Mouse (Mus musculus) heart, embryonic 16.5 days (tissue): Measurements from ENCODE around the gene Rcor1. TPM values are rescaled to one million over a fixed set of nuclear protein-coding genes. Genes with fewer than 3 reads are reported as not detected.
"Not testable (repeated sequence)": the region's sequence is repeated elsewhere in the genome, so short reads cannot be mapped to it uniquely, and the experiment has no call there.

Source experiments
- ATAC-seq: fragments of 200-750 bp; cut with Nextera tagmentation; replicated peaks from 2 replicates; pipeline ENCODE4 v1.8.0; 2017; ENCODE audit warnings: moderate number of reproducible peaks; ENCODE audit not compliant: insufficient read depth, low FRiP score; ENCODE audit errors: extremely low read depth
- H3K27ac ChIP-seq: fragments of 300-500 bp; sonication (generic); 2 replicates; pipeline ENCODE4 v1.5.1; 2014; ENCODE audit warnings: mild to moderate bottlenecking, low read length, control low read depth, moderate library complexity
- H3K27me3 ChIP-seq: fragments of 300-500 bp; sonication (generic); 2 replicates; pipeline ENCODE4 v1.6.1; 2014; ENCODE audit warnings: low read length, mixed read lengths; ENCODE audit not compliant: control insufficient read depth, insufficient read depth
- H3K36me3 ChIP-seq: fragments of 300-500 bp; sonication (generic); 2 replicates; pipeline ENCODE4 v1.6.1; 2014; ENCODE audit not compliant: control insufficient read depth, insufficient read depth
- H3K4me1 ChIP-seq: fragments of 300-500 bp; sonication (generic); 2 replicates; pipeline ENCODE4 v1.6.1; 2014; ENCODE audit warnings: low read length, mixed read lengths; ENCODE audit not compliant: control insufficient read depth, insufficient read depth
- H3K4me2 ChIP-seq: fragments of 300-500 bp; sonication (generic); 2 replicates; pipeline ENCODE4 v1.6.1; 2014; ENCODE audit warnings: low read depth, mild to moderate bottlenecking, control low read depth, low read length
- H3K4me3 ChIP-seq: fragments of 300-500 bp; sonication (generic); 2 replicates; pipeline ENCODE4 v1.5.1; 2014; ENCODE audit warnings: mild to moderate bottlenecking, control low read depth, low read length
- H3K9ac ChIP-seq: fragments of 300-500 bp; sonication (generic); 2 replicates; pipeline ENCODE4 v1.6.1; 2014; ENCODE audit warnings: low read length, control low read depth
- H3K9me3 ChIP-seq: fragments of 300-500 bp; sonication (generic); replicated peaks from 2 replicates; pipeline ENCODE4 v1.6.1; 2016; ENCODE audit warnings: low read length; ENCODE audit not compliant: control insufficient read depth
- WGBS: fragments of 180-500 bp; shearing (Covaris S2); extraction: QIAGEN DNeasy Blood & Tissue Kit; methylation state at CpG from one replicate; pipeline ENCODE4 v1.1.7; 2014; 5-methylcytosine and 5-hydroxymethylcytosine counted together
- polyA plus RNA-seq: library from polyadenylated mRNA; unstranded; fragments of >200 nt; fragmentation: Nextera tagmentation; extraction: Ambion mirVana; gene quantifications from 2 replicates; pipeline ENCODE4 v1.2.1, GENCODE M21; 2015

The Rcor1 gene
- polyA plus RNA-seq, 1 experiment from 2014 or later: 6.5 TPM

DNA sequence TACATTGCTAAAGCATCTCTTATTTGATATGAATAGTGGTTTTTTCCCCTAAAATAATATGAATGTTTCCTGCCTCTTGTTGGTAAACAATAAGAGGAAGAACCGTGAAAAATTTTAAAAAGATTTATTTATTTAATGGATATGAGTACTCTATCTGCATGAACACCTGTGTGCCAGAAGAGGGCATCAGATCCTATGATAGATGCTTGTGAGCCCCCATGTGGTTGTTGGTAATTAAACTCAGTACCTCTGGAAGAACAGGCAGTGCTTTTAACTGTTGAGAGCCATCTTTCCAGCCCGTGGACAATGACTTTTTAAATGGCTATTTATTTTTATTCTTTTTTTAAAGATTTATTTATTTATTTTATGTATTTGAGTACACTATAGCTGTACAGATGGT, 5.7 kb downstream of the Rcor1 start:
- H3K36me3 ChIP-seq: 0 out of 2 replicates have a peak, but pooled peaks cover 2% of the 10 kb centered on the region
- no peak overlapping the region for H3K27ac ChIP-seq
- no peak overlapping the region for H3K4me2 ChIP-seq
- no peaks in the 10 kb centered on the region for H3K9me3 ChIP-seq
- peaks cover 9% of the 10 kb centered on the region for H3K4me1 ChIP-seq
- no peaks in the 10 kb centered on the region for H3K27me3 ChIP-seq
- 86% methylated on average over 2 of the region's 2 CpGs for WGBS
- no peak overlapping the region for H3K4me3 ChIP-seq
- H3K9ac ChIP-seq: no peak overlapping the region
- ATAC-seq: no peak

DNA sequence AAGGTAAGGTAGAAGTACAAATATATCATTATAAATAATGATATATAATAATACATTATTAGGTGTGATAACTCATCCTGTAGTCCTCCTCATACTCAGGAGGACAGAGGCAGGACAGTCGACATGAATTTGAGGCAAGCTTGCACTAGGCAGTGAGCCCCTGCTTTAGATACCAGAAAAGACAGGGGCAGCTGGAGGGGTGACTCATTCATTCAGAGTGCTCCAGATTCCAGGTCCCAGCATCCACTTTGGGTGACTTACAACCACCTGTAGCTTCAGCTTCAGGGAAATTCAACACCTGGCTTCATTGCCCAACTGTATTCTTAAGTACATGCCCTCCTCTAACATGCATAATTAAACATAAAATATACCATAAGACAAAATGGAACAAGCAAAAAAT, 7.7 kb downstream of the Rcor1 start:
- H3K9ac ChIP-seq: no peak overlapping the region
- no peak for ATAC-seq
- H3K4me1 ChIP-seq: peaks cover 5% of the 10 kb centered on the region; the same call in 1 of the 2 replicates
- no peak overlapping the region for H3K27ac ChIP-seq
- H3K9me3 ChIP-seq: no peaks in the 10 kb centered on the region
- 59% methylated on average over 1 of the region's 1 CpGs for WGBS
- H3K27me3 ChIP-seq: no peaks in the 10 kb centered on the region
- H3K36me3 ChIP-seq: peaks cover 7% of the 10 kb centered on the region
- H3K4me3 ChIP-seq: no peak overlapping the region
- no peak overlapping the region for H3K4me2 ChIP-seq

DNA sequence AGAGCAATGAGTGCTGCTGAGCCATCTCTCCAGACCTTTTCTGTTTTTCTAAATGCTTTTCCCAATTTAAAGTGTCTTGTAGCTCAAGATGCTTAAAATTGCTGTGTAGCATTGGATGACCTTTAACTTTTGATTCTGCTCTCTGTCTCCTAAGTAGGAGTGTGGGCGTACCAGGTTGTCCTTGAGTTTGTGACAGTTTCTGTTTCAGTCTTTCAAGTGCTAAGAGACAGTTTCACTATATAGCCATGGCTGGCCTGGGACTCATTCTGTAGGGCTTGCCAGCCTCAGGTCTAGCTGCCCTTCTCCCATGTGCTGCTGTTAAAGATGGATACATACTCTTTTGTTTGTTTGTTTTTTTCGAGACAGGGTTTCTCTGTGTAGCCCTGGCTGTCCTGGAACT, 9.1 kb downstream of the Rcor1 start:
- Histone ChIP-seq H3K27me3 (no peaks in the 10 kb centered on the region), H3K4me3 (no peak overlapping the region), H3K9ac (no peak overlapping the region), H3K9me3 (no peaks in the 10 kb centered on the region), H3K27ac (no peak overlapping the region), H3K4me1 (peaks cover 5% of the 10 kb centered on the region; the same call in 1 of the 2 replicates), H3K4me2 (no peak overlapping the region), H3K36me3 (peaks cover 9% of the 10 kb centered on the region)
- WGBS: 78% methylated on average over 2 of the region's 2 CpGs
- ATAC-seq: no peak

DNA sequence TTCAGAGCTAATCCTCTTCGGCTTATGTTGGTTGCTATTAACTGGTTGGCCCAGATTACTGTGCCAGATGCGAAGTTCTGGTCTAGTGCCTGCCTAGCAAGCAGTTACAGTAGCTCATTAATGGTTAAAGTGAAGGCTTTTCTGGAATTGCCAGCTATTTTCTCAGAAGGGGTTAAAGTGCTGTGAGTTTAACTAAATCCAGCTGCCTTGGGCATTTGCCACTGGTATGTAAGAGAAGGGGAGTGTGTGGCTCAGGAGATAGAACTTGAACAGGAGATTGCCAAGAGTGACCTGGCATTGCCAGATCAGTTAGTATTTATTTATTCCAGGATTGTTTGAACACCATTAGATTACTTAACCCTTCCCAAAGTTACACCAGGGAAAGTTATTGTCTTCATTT, 11.1 kb downstream of the Rcor1 start:
- Histone ChIP-seq H3K9ac (no peak overlapping the region), H3K4me3 (no peak overlapping the region), H3K27me3 (no peaks in the 10 kb centered on the region), H3K4me2 (no peak overlapping the region), H3K27ac (no peak overlapping the region), H3K4me1 (peaks cover 5% of the 10 kb centered on the region; the same call in 1 of the 2 replicates), H3K9me3 (no peaks in the 10 kb centered on the region), H3K36me3 (peaks cover 7% of the 10 kb centered on the region)
- no peak for ATAC-seq
- 81% methylated on average over 2 of the region's 2 CpGs for WGBS

DNA sequence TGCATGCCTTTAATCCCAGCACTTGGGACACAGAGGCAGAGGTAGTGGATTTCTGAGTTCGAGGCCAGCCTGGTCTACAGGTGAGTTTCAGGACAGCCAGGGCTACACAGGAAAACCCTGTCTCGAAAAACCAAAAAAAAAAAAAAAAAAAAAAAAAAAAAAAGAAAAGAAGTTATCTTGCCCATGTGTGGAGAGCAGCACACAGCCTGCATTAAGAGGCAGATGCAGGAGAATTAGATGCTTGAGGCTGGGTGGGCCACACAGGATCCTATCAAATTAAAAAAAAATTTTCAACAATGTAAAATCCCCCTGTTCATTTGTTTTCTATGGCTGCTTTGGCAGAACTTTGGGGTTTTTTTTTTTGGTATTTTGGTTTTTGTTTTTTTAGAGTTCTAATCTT, 24.2 kb downstream of the Rcor1 start:
- Histone ChIP-seq H3K9me3 (no peaks in the 10 kb centered on the region), H3K4me2 (no peak overlapping the region)
- WGBS: 78% methylated on average over 2 of the region's 2 CpGs

DNA sequence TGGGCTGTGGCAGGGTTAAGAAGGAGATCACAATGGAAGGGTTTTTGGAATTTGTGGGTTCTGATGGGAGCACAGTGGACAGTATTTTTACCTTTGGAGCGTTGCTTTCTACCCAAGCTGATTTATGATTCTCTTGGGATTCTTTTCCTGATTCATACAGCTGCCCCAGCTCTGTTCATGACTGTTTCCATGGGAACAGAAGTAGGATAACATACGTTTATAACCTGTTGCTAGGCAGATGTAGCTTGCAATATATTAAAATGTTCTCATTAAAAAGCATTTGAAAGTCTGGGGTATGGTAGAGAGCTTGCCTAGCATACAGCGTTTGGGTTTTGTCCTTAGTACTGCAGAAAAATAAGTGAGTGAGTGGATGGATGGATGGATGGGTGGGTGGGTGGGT, 25.1 kb downstream of the Rcor1 start:
- Histone ChIP-seq H3K4me2 (no peak overlapping the region), H3K36me3 (peaks cover 3% of the 10 kb centered on the region; the same call in 1 of the 2 replicates), H3K4me1 (peaks cover 1% of the 10 kb centered on the region; the same call in 1 of the 2 replicates), H3K27me3 (no peaks in the 10 kb centered on the region), H3K9ac (no peak overlapping the region), H3K9me3 (no peaks in the 10 kb centered on the region), H3K27ac (no peak overlapping the region), H3K4me3 (no peak overlapping the region)
- no peak for ATAC-seq
- 90% methylated on average over 3 of the region's 3 CpGs for WGBS

More for the DNA sequence above, 24.2 kb downstream of the Rcor1 start:
- peaks cover 6% of the 10 kb centered on the region; the same call in 1 of the 2 replicates for H3K36me3 ChIP-seq
- no peak overlapping the region for H3K9ac ChIP-seq
- no peaks in the 10 kb centered on the region for H3K27me3 ChIP-seq
- H3K4me3 ChIP-seq: no peak overlapping the region
- H3K27ac ChIP-seq: no peak overlapping the region
- no peak for ATAC-seq
- H3K4me1 ChIP-seq: peaks cover 4% of the 10 kb centered on the region

DNA sequence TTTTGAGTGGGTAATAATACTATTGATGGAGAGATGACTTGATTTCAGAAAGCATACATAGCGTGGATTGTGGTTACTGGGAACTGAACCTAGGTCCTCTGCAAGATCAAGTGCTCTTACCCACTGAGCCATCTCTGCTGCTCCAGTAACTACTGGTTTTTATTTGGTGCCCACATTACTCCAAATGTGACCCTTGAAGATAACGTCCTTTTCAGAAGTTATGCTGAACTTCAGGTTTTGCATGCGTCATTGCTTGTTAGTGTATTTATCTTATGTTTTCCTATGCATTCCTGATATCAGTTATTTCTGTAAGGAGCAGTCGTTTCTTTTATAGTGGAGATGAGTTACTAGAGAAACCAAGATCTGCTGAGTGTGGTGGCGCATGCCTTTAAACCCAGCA, 26.2 kb downstream of the Rcor1 start:
- Histone ChIP-seq H3K4me2 (no peak overlapping the region), H3K4me1 (no peaks in the 10 kb centered on the region), H3K9ac (no peak overlapping the region), H3K27me3 (no peaks in the 10 kb centered on the region), H3K36me3 (no peaks in the 10 kb centered on the region), H3K27ac (no peak overlapping the region), H3K9me3 (no peaks in the 10 kb centered on the region), H3K4me3 (no peak overlapping the region)
- WGBS: 83% methylated on average over 5 of the region's 5 CpGs
- no peak for ATAC-seq

DNA sequence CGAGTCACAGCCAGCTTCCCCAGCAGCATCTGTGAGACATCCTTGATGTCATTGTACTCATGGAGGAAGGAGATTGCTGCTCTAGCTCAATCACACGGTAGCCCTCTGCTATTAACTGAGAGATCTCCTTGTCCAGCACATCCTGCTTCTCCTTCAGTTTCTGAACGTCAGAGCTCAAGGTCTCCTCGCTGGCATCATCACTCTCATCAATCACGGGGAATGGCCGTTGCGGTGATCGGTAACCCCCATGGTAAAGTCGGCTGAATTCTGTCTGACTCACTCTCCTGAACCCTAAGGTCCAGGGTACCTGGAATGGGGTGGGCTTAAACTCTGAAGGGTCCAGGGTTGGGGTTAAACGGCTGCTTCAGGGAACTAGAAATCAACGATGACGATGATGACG, 28.7 kb downstream of the Rcor1 start:
- H3K27ac ChIP-seq: no peak overlapping the region
- no peaks in the 10 kb centered on the region for H3K36me3 ChIP-seq
- no peaks in the 10 kb centered on the region for H3K9me3 ChIP-seq
- H3K4me2 ChIP-seq: no peak overlapping the region
- 84% methylated on average over 13 of the region's 13 CpGs for WGBS
- no peaks in the 10 kb centered on the region for H3K27me3 ChIP-seq
- no peak for ATAC-seq
- no peak overlapping the region for H3K9ac ChIP-seq
- H3K4me3 ChIP-seq: no peak overlapping the region
- H3K4me1 ChIP-seq: peaks cover 6% of the 10 kb centered on the region; the same call in 1 of the 2 replicates

DNA sequence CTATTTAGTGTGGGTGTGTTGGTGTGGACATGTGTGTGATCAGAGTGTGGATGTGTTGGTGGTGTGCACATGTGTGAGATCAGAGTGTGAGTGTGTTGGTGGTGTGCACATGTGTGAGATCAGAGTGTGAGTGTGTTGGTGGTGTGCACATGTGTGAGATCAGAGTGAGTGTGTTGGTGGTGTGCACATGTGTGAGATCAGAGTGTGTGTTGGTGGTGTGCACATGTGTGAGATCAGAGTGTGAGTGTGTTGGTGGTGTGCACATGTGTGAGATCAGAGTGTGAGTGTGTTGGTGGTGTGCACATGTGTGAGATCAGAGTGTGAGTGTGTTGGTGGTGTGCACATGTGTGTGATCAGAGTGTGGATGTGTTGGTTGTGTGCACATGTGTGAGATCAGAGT, 30.1 kb downstream of the Rcor1 start:
- not testable (repeated sequence) for H3K9ac ChIP-seq, H3K36me3 ChIP-seq, H3K4me1 ChIP-seq, H3K27me3 ChIP-seq, H3K27ac ChIP-seq, H3K9me3 ChIP-seq, H3K4me2 ChIP-seq, ATAC-seq, H3K4me3 ChIP-seq
